In the genomic region with DNA sequence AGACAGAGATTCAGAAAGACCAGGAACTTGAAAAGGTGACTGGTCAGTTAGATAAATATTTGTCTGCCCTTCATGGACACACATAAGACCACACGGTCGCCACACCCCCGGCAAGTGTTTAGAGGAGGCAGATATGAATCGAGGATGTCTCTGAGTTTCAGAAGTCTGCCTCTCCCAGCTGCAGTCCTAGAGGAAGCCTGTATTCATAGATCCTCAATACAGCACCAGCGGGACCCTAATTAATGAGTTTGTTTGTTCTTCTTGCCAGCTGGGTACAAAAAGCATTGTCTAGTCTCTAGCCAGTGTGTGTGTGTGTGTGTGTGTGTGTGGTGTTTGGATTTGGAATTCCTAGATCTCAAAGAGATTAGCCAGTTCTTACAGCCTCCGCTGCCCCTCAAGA, we compare ENCODE assay signal across 14 mouse cellular contexts.
A peak's percentile ranks its signal among the peaks of the same experiment; 100 is the strongest.
DNase-seq lines count a peak whose midpoint lies in the region; ATAC-seq and TF ChIP-seq lines count a peak whose summit lies in the region.
"Had no signal": no experiment of that assay in that cellular context is flagged by ENCODE, and none has a peak within 500 bp of the region (broad histone marks: within the 10 kb centered on the region; RNA-seq: fewer than 3 reads in every experiment).

No protein-coding gene starts in this region.

- H3K4me1 ChIP-seq in forebrain, embryonic 10.5 days = peaks cover 57% of the 10 kb centered on the region
- H3K4me1 ChIP-seq in forebrain, embryonic 15.5 days = peaks cover 20% of the 10 kb centered on the region
- peaks cover 15% of the 10 kb centered on the region for H3K4me1 ChIP-seq in liver, postnatal 0 days (ENCODE audit: insufficient read depth)
- H3K4me1 ChIP-seq in liver, embryonic 11.5 days (replicated peaks; ENCODE audit: control insufficient read depth, insufficient read depth, low read length) = peaks cover 4% of the 10 kb centered on the region; the same call in 1 of the 2 replicates
- H3K4me1 ChIP-seq in hindbrain, embryonic 14.5 days (replicated peaks; ENCODE audit: control insufficient read depth, insufficient read depth, low read length) = peaks cover 26% of the 10 kb centered on the region

- H3K4me3 ChIP-seq in forebrain, embryonic 10.5 days = no peak overlapping the region
- no peak overlapping the region for H3K4me3 ChIP-seq in forebrain, embryonic 15.5 days
- H3K4me3 ChIP-seq in liver, postnatal 0 days (ENCODE audit: low read depth, low read length) = no peak overlapping the region
- H3K4me3 ChIP-seq in liver, embryonic 11.5 days (ENCODE audit: low read depth, low read length) = no peak overlapping the region
- no peak overlapping the region for H3K4me3 ChIP-seq in hindbrain, embryonic 14.5 days (replicated peaks; ENCODE audit: low read length)
- H3K4me3 ChIP-seq: heart, embryonic 13.5 days; left cerebral cortex, adult 2 months; lung, embryonic 15.5 days had no signal

- no peak for ATAC-seq in forebrain, embryonic 15.5 days (replicated peaks)
- ATAC-seq in liver, postnatal 0 days = no peak
- no peak for ATAC-seq in liver, embryonic 11.5 days (replicated peaks; ENCODE audit: low FRiP score)
- ATAC-seq in hindbrain, embryonic 14.5 days (ENCODE audit: low FRiP score) = peak; percentile 37; the same call in 1 of the 2 replicates
- no peak for ATAC-seq in inflammation-experienced regulatory T-cells, adult 6 months
- ATAC-seq: activated CD4-positive, CD25-positive, alpha-beta regulatory T cell, adult 4 months; intestine, embryonic 16.5 days had no signal

- DNase-seq in forebrain, embryonic 10.5 days (ENCODE audit: extremely low spot score, low spot score) = peak; percentile 36
- DNase-seq in liver, postnatal 0 days = no peak
- no peak for DNase-seq in liver, embryonic 11.5 days (ENCODE audit: low spot score)
- peak; percentile 56 for DNase-seq in hindbrain, embryonic 14.5 days (ENCODE audit: low spot score)
- DNase-seq in retina, embryonic 14.5 days (ENCODE audit: low spot score) = peak; percentile 69
- no peak for DNase-seq in cerebellum, adult 9-10 months
- DNase-seq: thymus, adult 2 months had no signal

- peaks cover 45% of the 10 kb centered on the region; the same call in 1 of the 2 replicates for H3K27me3 ChIP-seq in forebrain, embryonic 10.5 days (ENCODE audit: poor library complexity, severe bottlenecking)
- no peaks in the 10 kb centered on the region for H3K27me3 ChIP-seq in forebrain, embryonic 15.5 days
- no peaks in the 10 kb centered on the region for H3K27me3 ChIP-seq in liver, postnatal 0 days (ENCODE audit: insufficient read depth, low read length)
- no peaks in the 10 kb centered on the region for H3K27me3 ChIP-seq in liver, embryonic 11.5 days (replicated peaks; ENCODE audit: control insufficient read depth, insufficient read depth, low read length)
- no peaks in the 10 kb centered on the region for H3K27me3 ChIP-seq in hindbrain, embryonic 14.5 days (ENCODE audit: control insufficient read depth, insufficient read depth, low read length)
- H3K27me3 ChIP-seq: heart, embryonic 13.5 days; lung, embryonic 15.5 days had no signal

- no peak for TF ChIP-seq CTCF in liver, postnatal 0 days (IDR thresholded peaks at IDR 0.05; ENCODE audit: low read depth)

- no peak overlapping the region for H3K9ac ChIP-seq in forebrain, embryonic 15.5 days (replicated peaks)
- H3K9ac ChIP-seq in liver, postnatal 0 days (replicated peaks) = no peak overlapping the region
- no peak overlapping the region for H3K9ac ChIP-seq in liver, embryonic 11.5 days (ENCODE audit: low read depth, low read length)
- H3K9ac ChIP-seq in hindbrain, embryonic 14.5 days = no peak overlapping the region
- H3K9ac ChIP-seq: heart, embryonic 13.5 days; lung, embryonic 15.5 days had no signal

- H3K27ac ChIP-seq in forebrain, embryonic 10.5 days = no peak overlapping the region
- no peak overlapping the region; the same call in 1 of the 2 replicates for H3K27ac ChIP-seq in forebrain, embryonic 15.5 days (replicated peaks)
- H3K27ac ChIP-seq in liver, postnatal 0 days (ENCODE audit: low read depth) = peak overlapping the region; percentile 83
- no peak overlapping the region for H3K27ac ChIP-seq in liver, embryonic 11.5 days (ENCODE audit: low read depth, low read length)
- H3K27ac ChIP-seq in hindbrain, embryonic 14.5 days = no peak overlapping the region
- H3K27ac ChIP-seq: heart, embryonic 13.5 days; left cerebral cortex, adult 2 months; lung, embryonic 15.5 days had no signal

- no peak for TF ChIP-seq EP300 in liver, postnatal 0 days (IDR thresholded peaks at IDR 0.05; ENCODE audit: low read depth)

- no peaks in the 10 kb centered on the region for H3K36me3 ChIP-seq in forebrain, embryonic 10.5 days (replicated peaks)
- H3K36me3 ChIP-seq in forebrain, embryonic 15.5 days = no peaks in the 10 kb centered on the region
- H3K36me3 ChIP-seq in liver, postnatal 0 days (replicated peaks; ENCODE audit: insufficient read depth, low read length) = no peaks in the 10 kb centered on the region
- H3K36me3 ChIP-seq in liver, embryonic 11.5 days (ENCODE audit: control insufficient read depth, insufficient read depth, low read length) = no peaks in the 10 kb centered on the region
- H3K36me3 ChIP-seq in hindbrain, embryonic 14.5 days (replicated peaks; ENCODE audit: control insufficient read depth, insufficient read depth) = no peaks in the 10 kb centered on the region
- H3K36me3 ChIP-seq: heart, embryonic 13.5 days; lung, embryonic 15.5 days had no signal

- no peaks in the 10 kb centered on the region for H3K9me3 ChIP-seq in forebrain, embryonic 10.5 days
- H3K9me3 ChIP-seq in forebrain, embryonic 15.5 days = no peaks in the 10 kb centered on the region
- H3K9me3 ChIP-seq in liver, postnatal 0 days (ENCODE audit: low read length) = no peaks in the 10 kb centered on the region
- H3K9me3 ChIP-seq in liver, embryonic 11.5 days (ENCODE audit: control insufficient read depth, low read length) = no peaks in the 10 kb centered on the region
- H3K9me3 ChIP-seq in hindbrain, embryonic 14.5 days (ENCODE audit: control insufficient read depth, low read length) = no peaks in the 10 kb centered on the region
- H3K9me3 ChIP-seq: heart, embryonic 13.5 days; lung, embryonic 15.5 days had no signal

- WGBS in forebrain, embryonic 10.5 days = 26% methylated on average over 6 of the region's 6 CpGs
- WGBS in forebrain, embryonic 15.5 days = 3% methylated on average over 6 of the region's 6 CpGs
- WGBS in liver, postnatal 0 days (ENCODE audit: insufficient replicate concordance) = 43% methylated on average over 6 of the region's 6 CpGs
- 45% methylated on average over 6 of the region's 6 CpGs for WGBS in liver, embryonic 11.5 days
- 22% methylated on average over 6 of the region's 6 CpGs for WGBS in hindbrain, embryonic 14.5 days

- no peak overlapping the region for H3K4me2 ChIP-seq in forebrain, embryonic 15.5 days (replicated peaks)
- no peak overlapping the region for H3K4me2 ChIP-seq in liver, postnatal 0 days (ENCODE audit: low read depth, low read length)
- H3K4me2 ChIP-seq in liver, embryonic 11.5 days = no peak overlapping the region
- no peak overlapping the region for H3K4me2 ChIP-seq in hindbrain, embryonic 14.5 days (replicated peaks)
- H3K4me2 ChIP-seq: heart, embryonic 13.5 days; lung, embryonic 15.5 days had no signal

Comparison
In these comparisons a context has a peak if more than half of its experiments do, and no peak if none do; other contexts are left out.
1. DNase-seq: peak in forebrain, embryonic 10.5 days (single experiment), hindbrain, embryonic 14.5 days (single experiment) and retina, embryonic 14.5 days (single experiment); none in liver, postnatal 0 days (single experiment), liver, embryonic 11.5 days (single experiment) and cerebellum, adult 9-10 months (single experiment).